Mouse (Mus musculus): ENCODE measurements around the gene Fam83e.

Gene Fam83e

DNA sequence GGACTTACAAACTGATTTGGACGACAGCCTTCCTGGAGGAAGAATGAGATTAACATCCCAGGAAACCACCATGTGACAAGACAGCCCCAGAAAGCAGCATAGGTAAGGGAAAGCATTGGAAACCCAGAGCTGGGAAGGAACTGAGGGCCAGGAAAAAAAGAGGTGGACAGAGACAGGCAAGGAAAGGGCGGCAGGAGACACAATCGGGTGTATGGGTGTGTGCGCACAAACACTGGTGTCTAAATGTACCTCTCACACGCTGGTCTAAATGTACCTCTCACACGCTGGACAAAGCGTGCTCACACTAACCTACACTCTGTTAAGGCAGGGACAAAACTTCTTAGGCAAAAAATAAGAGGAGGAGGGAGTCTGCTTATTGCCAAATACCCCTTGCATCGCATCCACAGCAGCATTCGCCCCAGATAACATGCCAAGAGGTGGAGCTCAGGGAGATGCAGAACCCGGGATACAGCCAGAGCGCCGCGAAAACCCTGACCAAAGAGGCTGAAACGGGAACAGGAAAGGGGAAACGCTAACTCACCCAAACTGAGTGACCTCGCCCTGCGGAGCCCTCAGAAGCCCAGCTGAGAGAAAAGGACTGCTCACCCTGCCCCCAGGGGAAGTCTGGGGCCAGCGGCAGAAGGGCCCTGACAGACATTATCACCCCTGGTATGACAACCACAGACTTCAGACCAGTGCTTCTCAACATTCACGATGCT, 5.1 kb upstream of the Fam83e start:
- DNase-seq: no peak

DNA sequence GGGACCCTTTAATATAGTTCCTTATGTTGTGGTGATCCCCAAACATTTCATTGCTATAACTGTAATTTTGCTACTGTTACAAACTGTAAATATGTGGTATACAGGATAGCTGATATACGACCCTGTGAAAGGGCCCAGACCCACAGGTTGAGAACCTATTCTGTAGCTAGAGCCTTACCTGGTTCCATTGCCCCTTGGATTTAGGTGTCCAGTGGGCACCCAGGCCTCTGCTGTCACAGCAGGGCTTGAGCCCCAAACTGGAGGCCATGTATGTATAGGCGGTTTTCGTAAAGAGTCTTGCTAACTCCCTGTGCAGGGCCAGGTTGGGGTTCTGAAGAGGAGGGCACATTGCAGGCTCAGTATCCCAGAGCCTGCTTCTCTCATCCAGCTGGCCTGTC, 4.6 kb upstream of the Fam83e start:
- DNase-seq: no peak

DNA sequence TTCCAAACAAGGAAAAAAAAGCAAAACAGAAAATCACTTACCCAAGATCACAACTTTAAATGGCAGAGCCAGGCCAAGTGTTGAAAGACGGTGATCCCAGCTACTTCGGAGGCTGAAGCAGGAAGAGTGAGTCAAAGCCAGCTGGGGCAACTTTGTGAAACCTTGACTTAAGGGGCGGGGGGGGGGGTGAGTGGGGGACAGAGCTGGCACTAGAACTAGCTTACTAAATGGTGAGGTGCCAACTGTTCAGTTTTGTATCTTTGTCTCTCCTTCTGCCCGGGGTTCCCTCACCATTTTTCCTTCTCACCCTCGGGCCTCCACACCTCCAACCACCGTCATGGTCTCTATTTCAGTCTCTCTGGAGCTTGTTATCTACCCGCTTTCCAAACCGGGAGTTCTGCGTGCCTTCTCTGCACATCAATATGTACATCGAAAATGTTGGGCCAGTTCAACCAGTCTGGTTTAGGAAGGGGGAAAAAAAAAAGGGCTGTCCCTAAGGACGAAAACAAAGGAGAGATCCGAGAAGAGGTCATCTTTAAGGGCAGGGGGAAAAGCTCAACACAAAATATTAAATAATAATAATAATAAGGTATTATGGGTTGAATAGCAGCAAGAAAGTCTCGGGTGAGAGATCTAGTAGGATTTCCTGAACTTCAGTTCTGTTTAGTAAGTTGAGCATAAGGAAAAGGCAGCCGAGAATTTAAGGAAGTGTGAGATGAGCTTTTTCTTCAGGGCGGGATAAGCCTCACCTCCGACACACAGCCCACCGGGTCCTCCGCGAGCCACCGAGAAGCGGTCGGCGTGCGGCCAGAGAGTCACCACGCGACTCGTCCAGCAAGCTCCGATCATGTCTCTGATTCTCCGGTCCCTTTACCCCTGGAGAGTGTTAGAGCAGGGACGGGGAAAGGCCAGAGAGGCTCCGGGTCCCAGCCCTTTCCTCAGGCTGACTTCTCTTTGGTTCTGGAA, 3.8 kb upstream of the Fam83e start:
- no peak for DNase-seq

DNA sequence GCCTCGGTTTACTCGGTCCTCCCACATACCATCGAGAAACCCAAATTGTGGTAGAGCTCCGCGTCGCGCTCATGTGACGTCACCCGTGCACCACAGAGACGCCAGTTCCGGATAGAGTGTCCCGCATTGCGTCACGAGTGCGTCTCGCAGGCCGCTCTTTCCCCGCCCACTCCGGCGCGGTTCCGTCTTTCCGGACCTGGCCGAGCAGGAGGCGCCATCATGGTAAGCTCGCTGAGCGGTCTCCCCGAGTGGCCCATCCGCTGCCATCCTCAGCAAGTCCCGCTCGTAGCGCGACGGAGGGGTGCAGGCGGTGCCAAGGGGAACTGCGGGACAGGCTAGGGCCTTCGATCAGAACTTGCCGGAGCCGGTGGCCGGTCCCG, 3.1 kb upstream of the Fam83e start, which contains the start of gene Sphk2:
Gene Sphk2 (minus strand): TSS at position 85 of the 380 bp plus-strand sequence.
- DNase-seq: peak; percentile 98 to 99

DNA sequence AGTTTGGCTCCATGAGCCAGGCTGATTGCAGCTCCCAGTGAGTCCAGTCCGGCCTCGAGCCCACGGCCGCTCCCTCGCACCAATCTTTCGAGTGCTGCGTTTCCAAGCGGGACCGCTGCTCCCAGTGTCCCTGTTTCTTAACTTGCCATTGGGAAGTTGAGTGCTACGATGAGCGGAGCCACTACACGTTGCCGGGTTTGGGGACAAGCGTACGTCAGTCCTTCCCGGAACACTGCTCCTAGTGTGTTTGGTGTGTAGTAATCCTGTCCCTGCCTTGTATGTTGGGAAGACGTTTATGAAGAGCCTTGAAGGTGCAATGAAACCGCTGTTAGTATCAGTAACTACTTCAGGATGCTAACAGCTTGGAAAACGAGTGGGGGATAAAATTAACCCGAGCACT, 2.7 kb upstream of the Fam83e start:
- no peak for DNase-seq

DNA sequence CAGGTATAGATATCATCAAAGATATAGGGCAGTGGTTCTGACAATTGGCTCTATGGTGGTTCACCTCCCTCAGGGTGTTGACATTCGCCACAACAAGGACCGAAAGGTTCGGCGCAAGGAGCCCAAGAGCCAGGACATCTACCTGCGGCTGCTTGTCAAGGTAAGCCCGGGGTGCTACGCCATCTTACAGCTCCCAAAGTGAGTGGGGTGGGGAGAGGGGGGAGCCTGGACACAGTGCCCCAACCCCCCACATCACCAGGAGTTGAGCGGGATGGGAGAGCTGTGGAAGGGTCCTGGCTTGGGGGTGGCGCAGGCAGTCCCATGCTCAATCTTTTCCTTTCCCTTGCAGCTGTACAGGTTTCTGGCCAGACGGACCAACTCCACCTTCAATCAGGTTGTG, 1.8 kb upstream of the Fam83e start:
- DNase-seq: no peak

DNA sequence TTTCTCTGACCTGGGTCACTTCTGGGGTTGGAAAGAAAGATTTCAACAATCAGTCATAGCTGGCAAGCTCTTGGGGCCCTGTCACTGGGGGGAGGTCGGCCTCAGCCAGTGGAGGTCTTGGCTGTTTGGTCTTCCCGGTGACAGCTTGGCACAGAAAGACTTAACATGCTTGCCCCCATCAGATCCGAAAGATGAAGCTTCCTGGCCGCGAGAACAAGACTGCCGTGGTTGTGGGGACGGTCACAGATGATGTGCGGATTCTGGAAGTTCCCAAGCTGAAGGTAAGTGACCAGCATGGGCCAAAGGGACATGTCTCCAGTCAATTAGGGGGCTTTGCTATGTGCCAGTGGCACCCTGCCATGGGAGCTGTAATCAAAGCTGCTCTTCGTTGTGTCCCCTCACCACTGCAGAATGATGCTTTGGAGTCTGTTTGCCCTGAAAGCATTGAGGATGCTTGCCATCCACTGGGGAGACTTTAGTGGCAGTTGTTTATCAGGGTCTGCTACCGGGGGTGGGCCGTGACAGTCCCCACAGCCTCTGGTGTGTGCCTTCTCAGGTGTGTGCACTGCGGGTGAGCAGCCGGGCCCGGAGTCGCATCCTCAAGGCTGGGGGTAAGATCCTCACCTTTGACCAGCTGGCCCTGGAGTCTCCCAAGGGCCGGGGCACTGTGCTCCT, 1.1 kb upstream of the Fam83e start:
- DNase-seq: no peak

DNA sequence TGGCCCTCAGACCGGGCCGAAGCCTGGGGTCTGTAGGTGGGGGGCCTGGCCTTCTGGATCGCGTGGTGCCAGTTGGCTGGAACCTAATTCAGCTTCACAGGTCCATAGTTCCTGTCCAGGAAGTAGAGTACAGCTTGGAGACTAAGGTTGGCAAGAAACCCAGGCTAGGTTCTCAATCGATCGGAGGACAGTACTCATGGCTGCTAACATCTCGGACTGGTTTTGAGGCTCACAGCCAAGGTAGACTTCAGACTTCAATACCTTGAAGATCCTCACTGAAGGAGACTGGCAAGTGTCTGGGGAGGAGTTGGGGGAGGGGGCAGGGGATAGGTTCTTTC, 191 bp downstream of the Fam83e start:
- DNase-seq: no peak

DNA sequence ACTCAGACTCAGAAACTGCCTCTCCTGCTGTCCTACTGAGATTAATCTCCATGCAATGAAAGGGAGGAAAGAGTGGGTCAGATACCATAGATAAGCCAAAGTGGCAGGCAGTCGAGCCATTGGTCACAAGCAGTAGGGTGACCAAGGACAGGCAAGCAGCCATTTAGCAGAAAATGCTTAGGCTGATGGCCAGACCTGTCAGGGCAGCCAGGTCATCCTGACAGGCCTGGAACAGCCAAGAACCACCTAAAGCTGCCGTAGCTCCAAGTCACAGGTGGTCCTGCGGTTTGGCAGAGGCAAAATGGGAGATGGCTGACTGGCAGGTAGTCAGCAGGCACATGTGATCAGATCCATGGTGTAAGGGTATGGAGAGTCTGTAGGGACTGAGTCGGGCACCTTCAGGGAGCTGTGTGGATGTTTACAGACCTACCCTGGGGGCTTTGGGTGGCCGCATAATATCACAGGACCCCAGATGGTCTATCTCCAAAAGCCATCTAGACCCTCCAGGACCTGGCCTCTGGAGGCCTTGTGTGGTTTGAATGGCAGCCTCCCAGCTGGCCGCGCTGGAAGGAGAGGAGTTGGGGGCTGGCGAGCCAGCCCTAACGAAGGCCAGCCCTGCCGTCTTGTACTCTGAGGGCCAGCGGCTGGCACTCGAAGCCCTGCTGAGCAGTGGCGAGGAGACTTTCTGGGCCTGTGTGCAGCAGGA, 783 bp downstream of the Fam83e start:
- peak in 1 of 2 experiments; percentile 28 for DNase-seq

DNA sequence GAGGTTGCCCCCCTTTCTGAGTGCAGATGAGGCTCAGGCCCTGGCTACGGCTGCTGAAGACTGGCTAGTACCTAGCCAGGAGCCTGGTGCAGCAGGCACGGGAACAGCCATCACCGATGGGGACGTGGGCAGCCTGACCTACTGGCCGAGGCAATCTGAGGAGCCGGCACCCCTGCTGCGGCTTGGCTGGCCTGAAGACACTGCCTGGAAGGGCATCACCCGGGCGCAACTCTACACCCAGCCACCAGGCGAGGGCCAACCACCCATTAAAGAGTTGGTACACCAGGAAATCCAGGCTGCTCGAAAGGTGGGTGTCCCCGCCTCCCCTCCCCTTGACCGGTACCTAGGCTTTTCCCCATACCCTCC, 1.3 kb downstream of the Fam83e start:
- DNase-seq: peak; percentile 42 to 55

DNA sequence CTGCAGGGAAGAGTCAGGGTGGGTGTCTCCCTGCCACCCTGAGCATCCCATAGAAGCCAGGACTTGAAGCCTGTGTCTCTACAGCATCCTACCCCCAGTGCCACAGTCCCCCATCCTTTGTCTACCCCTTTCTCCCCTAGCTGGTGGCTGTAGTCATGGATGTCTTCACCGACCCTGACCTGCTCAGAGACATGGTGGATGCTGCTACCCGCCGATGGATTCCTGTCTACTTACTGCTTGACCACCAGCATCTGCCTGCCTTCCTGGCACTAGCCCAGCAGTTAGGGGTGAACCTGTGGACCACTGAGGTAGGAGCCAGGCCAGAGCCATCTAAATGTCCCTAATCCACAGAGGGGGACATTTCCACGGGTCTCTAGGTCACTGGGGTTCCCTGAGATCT, 2.3 kb downstream of the Fam83e start:
- DNase-seq: no peak

DNA sequence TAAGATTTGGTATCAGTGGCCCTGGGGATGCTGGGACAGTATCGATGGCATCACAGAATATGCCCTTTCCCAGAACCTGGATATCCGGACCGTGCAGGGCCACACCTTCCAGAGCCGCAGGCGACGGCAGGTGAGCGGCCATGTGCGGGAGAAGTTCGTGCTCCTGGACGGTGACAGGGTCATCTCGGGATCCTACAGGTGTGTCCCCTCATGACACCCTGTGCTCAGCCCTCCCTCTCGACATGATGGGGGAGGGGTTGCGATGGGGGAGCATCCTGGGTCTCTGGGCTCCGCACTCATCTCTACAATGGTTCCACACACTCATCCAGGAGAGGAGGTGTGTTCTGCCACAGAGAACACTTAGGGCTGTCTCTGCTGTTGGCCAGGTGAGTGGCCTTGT, 2.8 kb downstream of the Fam83e start:
- no peak for DNase-seq

DNA sequence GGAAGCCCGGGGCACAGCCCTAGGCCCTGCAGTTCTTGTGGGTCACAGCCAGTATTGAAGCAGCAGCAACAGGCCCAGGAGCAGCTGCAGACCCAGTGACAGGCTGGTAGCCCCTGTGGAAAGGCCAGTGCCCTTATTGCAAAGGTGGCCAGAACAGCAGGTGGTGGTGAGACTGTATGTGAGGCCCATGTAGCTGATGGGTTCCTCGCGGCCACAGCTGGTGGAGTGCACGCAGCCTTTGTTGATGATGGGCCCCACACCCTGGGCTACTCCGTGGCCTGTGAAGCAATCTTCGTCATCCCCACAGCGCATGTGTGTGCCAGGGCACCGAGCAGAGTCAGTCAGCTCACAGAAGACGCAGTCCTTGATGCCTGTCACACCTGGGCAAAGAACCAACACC, 4.1 kb downstream of the Fam83e start:
- DNase-seq: no peak

DNA sequence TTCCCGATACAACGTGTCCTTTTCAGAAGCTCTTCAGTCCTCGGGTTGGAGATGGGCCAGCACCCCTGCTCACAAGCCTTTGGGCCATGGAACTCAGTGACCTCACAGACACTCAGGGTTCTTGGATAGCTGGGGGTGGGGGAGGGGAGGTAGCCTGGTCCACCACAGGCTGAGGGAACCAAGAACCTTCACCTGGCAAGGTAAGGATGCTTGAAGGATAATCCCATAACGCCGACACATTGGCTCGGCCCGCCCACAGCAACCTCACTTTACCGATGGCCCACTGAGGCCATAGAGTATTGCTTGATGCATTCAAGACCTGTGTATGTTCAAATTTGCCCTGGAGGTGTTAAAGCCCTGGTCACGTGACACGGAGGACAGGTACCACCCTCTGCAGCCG, 4.7 kb downstream of the Fam83e start, which contains the start of gene Spaca4:
Gene Spaca4 (minus strand): TSS at position 101 of the 400 bp plus-strand sequence.
- no peak for DNase-seq

DNA sequence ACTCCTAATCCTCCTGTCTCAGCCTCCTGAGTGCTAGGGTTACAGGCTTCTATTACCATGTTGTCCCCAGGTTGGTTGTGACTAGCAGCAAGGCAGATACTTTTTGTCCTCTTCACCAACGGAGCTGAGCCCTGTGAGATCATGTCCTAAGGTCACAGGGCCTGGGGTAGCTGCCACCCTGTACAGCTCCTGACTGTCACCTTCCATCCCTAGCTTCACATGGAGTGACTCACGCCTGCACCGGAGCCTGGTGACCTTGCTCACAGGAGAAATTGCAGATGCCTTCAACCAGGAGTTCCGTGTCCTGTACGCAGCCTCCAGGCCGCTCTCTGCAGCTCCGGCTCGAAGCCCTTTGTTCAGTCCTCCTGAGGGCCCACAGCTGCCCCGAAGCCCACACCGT, 5.4 kb downstream of the Fam83e start:
- no peak for DNase-seq

DNA sequence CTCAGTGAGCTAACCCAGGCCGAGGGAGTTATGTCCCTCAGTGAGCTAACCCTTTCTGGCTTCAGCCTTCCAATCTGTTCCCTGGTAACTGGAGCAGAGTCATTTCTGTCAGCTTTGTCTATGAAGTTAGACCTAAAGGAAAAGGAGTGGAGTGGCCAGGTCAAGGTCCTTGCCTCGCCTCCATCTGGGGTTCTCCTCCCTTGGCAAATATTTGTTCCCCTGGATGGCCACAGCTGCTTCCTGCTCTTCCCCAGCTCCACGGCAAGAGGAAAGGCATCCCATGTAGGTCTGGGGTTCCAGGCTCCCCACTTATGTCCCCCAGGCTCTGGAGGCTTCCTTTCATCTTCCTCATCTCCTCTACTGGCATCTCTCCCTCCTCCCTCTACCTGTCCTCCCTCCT, 6.6 kb downstream of the Fam83e start:
- DNase-seq: no peak

DNA sequence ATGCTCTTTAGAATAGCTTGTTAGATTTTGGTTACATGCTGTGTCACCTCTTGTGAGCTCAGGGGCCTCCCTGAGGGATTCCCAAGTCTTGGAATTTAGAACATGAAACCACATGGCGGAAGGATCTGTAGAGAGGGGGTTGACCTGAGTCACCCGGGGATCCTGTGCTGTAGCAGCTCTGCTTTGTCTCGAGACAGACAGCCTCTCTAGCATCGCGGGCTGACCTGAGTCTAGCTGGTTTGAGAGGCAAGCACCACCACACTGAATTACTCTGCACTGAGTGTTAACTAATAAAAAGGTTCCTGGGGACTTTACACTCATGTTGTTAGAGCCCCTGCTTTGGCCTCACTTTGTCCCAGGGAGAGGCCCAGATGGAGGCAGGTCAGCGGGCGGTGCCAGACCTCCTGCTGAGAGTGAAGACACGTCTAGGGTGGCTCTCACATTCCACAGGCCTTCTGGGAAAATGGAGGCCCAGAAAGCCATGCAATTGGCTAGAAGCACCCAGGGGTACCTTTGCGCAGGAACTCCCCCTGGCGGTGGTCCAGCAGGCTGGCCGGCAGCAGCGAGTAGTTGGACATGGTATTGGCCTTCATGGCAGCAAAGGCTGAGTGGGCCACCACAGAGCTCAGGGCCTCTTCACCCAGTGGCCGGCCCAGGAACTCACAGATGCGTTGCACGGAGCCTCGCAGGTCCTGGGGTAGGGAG, 9.9 kb downstream of the Fam83e start:
- no peak for DNase-seq

DNA sequence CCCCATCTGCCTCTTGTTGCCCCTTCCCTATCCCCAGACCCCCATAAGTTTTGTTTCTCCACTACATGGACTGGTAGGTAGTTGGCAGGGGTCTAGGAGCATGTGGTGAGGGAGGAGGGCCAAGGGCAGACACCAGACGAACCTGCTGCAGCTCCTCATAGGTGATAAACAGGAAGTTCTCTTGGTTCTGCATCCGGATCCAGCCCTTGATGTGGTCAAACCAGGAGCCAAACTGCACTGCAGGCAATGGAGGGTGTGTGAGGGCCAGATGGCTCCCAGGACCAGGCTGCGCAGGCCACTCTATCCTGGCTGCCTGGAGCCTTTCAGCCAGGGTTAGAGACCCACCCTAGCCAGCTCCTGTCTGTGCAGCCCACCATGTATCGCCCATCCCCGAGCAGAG, 12.5 kb downstream of the Fam83e start:
- no peak for DNase-seq

DNA sequence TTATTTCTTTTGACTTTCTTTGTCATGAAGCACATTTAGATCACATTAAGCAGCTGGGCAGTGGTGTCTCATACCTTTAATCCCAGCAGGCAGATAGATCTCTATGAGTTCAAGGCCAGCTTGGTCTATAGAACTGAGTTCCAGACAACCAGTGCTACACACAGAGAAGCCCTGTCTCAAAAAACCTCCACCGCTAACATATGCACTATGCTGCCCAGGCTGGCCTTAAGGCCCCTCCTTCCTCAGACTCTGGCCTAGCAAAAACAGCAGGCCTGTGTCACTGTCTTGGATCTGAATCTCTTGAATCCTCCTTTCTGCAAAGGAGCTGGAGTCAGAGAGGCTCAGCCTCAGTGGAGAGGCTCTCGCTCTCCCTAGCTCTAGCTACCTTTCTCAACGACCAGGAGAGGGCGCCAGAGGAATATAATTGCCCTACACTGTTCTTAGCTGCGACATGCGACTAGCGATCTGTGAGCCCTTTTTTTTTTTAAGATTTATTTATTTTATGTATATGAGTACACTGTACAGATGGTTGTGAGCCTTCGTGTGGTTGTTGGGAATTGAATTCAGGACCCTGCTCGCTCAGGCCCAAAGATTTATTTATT, 18.3 kb downstream of the Fam83e start:
- DNase-seq: peak; percentile 84 to 91

DNA sequence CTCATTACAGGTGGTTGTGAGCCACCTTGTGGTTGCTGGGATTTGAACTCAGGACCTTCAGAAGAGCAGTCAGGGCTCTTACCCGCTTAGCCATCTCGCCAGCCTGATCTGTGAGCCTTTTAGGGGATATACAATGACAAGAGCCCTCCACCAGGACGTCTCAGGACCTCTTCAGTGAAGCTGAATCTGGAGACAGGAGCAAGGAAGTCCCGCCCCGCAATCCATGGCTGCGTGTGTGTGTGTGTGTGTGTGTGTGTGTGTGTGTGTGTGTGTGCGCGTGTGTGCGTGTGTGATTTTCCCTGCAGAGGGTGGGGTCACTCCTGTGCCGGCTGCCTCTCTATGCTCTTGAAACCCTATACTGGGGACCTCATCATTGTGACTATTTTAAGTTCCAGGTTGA, 18.8 kb downstream of the Fam83e start:
- no peak for DNase-seq

DNA sequence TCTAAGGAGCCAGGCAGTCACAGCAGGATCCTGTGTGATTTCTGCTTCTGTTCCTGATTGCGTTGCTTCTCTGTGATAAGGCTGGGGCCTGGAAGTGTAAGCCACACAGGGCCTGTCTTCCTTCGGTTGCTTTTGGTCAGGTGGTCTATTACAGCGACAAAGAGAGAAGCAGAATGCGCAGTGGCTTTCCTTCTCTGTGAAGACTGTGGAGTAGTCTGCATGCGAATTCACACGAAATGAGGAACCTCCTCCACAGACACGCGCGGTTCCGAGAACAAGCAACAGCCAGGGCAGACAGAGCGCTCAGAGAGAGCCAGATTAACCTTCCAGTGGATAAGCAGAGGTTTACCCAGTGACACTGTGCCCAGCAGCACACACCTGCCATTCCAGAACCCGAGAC, 20.3 kb downstream of the Fam83e start:
- no peak for DNase-seq

DNA sequence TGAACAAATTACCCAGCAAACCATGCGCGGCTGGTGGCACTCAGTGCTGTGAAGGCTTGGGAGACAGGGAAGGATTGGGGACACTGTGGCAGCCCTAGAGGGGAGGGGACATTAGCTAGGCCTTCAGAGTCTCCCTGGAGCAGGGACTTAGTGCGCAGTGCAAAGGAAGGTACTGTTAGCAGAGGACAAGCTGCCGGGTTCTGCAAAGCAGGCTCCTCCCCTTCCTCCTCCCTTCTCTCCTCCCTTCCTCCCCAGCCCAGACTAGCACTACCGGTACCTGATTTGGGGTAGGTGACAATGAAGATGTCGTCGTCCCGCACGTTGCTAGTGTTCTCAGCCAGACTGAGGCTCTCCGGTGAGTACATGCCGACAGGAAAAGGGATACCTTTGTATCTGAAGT, 20.8 kb downstream of the Fam83e start:
- no peak for DNase-seq
